Mouse (Mus musculus) liver, embryonic 13.5 days (tissue): ENCODE measurements at regions not wholly inside any gene's neighbourhood (a gene's known extent, or its start where the extent isn't known, plus 50 kb on each side); places are given as distances from the start of the nearest gene placed in this dataset.

Experiments
- ATAC-seq: fragments of 200-750 bp; cut with Nextera tagmentation; 2 replicates; pipeline ENCODE4 v1.8.0; 2017; ENCODE audit warnings: low read depth, mild to moderate bottlenecking, moderate number of reproducible peaks, moderate library complexity
- DNase-seq: peaks from one replicate; pipeline ENCODE4 v3.0.0; 2022
- H3K27ac ChIP-seq: fragments of 300-500 bp; sonication (generic); 2 replicates; pipeline ENCODE4 v1.5.1; 2015; ENCODE audit warnings: moderate library complexity, mild to moderate bottlenecking, inconsistent platforms
- H3K27me3 ChIP-seq: fragments of 300-500 bp; sonication (generic); 2 replicates; pipeline ENCODE4 v1.6.1; 2015; ENCODE audit warnings: mild to moderate bottlenecking, inconsistent platforms
- H3K36me3 ChIP-seq: fragments of 300-500 bp; sonication (generic); 2 replicates; pipeline ENCODE4 v1.6.1; 2015; ENCODE audit warnings: mild to moderate bottlenecking, inconsistent platforms
- H3K4me1 ChIP-seq: fragments of 300-500 bp; sonication (generic); replicated peaks from 2 replicates; pipeline ENCODE4 v1.6.1; 2015; ENCODE audit warnings: inconsistent platforms
- H3K4me2 ChIP-seq: fragments of 300-500 bp; sonication (generic); 2 replicates; pipeline ENCODE4 v1.6.1; 2015; ENCODE audit warnings: inconsistent platforms, mild to moderate bottlenecking, moderate library complexity
- H3K4me3 ChIP-seq: fragments of 300-500 bp; sonication (generic); replicated peaks from 2 replicates; pipeline ENCODE4 v1.5.1; 2015; ENCODE audit warnings: mild to moderate bottlenecking, inconsistent platforms
- H3K9ac ChIP-seq: fragments of 300-500 bp; sonication (generic); 2 replicates; pipeline ENCODE4 v1.6.1; 2015; ENCODE audit warnings: mild to moderate bottlenecking, inconsistent platforms
- H3K9me3 ChIP-seq: fragments of 300-500 bp; sonication (generic); replicated peaks from 2 replicates; pipeline ENCODE4 v1.6.1; 2016; ENCODE audit warnings: inconsistent platforms
- WGBS: fragments of 180-500 bp; shearing (Covaris S2); methylation state at CpG from one replicate; pipeline ENCODE4 v1.1.7; 2015; ENCODE audit not compliant: insufficient replicate concordance; 5-methylcytosine and 5-hydroxymethylcytosine counted together

- Histone ChIP-seq H3K4me1 (no peaks in the 10 kb centered on the region), H3K4me3 (no peak overlapping the region), H3K27me3 (no peaks in the 10 kb centered on the region), H3K36me3 (no peaks in the 10 kb centered on the region), H3K27ac (no peak overlapping the region), H3K9ac (no peak overlapping the region), H3K4me2 (no peak overlapping the region), H3K9me3 (0 out of 2 replicates have a peak, but pooled peaks cover 3% of the 10 kb centered on the region)
- ATAC-seq: no peak
- DNase-seq: no peak
- 63% methylated on average over 6 of the region's 6 CpGs for WGBS
Observed at GRCm38 (mm10) chr15:38608207-38608870, 1183.0 kb downstream of the 4930447A16Rik start.

- no peaks in the 10 kb centered on the region for H3K36me3 ChIP-seq
- no peaks in the 10 kb centered on the region for H3K4me1 ChIP-seq
- no peak overlapping the region for H3K27ac ChIP-seq
- DNase-seq (no peak), ATAC-seq (no peak)
- peaks cover 3% of the 10 kb centered on the region; the same call in 1 of the 2 replicates for H3K9me3 ChIP-seq
- no peak overlapping the region for H3K9ac ChIP-seq
- H3K4me2 ChIP-seq: no peak overlapping the region
- no peaks in the 10 kb centered on the region for H3K27me3 ChIP-seq
- H3K4me3 ChIP-seq: no peak overlapping the region
- 71% methylated on average over 4 of the region's 4 CpGs for WGBS
Observed at GRCm38 (mm10) chr15:38609522-38609921, 1184.2 kb downstream of the 4930447A16Rik start.
